Mouse (Mus musculus) R1 (cell line): ENCODE measurements around the gene Uevld.
"Not testable (repeated sequence)": the region's sequence is repeated elsewhere in the genome, so short reads cannot be mapped to it uniquely, and the experiment has no call there.

Source experiments
- DNase-seq: peaks from one replicate; pipeline ENCODE4 v3.0.0-alpha.2; 2018; ENCODE audit warnings: low read depth, low spot score

The Uevld gene

DNA sequence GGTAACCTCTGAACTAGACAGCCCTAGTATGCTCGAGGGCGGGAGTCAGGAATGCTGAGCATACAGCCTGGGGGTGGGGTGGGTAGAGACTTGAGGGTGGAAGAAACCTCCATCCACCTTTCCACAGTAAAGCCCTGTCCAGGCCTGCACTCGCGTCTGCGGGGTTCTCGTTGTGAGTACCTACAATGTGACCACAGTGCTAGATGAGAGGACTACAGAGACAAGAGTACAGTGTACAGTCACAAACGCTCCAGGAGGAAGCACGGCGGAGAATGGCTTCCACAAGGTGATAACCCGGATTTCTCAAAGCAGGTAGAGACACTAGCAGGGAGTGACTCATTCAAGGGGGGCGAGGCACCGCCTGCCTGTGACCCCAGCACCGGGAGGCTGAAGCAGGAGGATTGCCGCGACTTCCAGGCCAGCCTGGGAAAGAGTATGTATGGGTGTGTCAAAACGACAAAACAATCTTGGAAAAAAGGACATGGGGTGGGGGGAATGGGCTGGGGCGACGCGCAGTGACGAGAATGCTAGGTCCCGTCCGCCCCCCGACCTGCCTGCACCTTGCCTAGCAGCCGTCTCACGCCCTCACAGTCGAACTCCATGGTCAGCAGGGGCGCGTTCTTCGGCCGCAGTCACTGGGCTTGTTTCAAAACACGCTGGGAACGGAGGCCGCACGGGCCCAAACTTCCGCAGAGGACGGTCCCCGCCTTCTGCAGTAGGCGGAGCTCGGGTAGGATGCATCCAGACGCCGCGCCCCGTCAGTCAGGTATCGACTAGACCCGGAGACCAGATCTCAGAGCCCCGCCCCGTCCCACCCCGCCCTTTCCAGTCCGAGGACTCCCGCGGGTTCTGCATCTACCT, at the start of gene Uevld:
Uevld (minus strand) TSS at position 697 of the 861 bp plus-strand sequence.
- peak; percentile 98 for DNase-seq

DNA sequence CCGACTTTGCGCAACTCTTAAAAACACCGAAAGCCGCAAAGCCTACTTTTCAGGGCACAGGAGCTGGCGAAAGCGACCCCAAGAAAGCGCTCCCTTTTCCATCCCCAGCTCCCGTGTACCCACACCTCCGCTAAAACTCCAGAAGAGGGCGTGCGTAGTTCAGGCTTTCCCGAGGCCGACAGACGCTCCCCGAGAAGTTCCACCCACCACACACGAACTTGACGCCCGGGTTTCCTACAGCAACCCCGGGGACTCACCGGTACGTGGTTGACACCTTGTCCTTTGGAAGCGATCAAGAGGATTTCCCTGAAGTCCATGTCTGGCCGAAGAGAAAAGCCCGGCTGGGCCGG, 49.5 kb upstream of the Uevld start:
- DNase-seq = peak; percentile 90

GRCm38 (mm10) chr7:47007109-47007780, 48.9 kb upstream of the Uevld start:
- DNase-seq = no peak

- no peak for DNase-seq
Measured at GRCm38 (mm10) chr7:47003411-47004115, 45.2 kb upstream of the Uevld start.

DNA sequence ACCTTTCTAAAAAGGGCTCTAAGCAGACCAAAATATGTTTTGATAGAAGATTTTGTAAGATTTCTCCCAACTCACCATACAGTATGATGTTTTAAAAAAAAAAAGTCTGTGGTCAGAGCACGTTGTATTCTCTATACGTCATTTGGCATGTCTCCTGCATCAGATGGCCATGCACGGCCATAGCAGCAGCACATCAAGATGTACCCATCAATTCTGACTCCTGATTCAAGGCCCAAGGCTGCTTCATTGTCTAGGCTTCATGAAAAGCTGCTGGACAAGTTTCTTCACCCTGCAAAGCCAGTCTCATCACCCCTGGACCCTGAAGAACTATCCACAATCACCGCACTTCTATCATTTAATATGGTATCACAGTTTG, 43.6 kb upstream of the Uevld start:
- DNase-seq = no peak

DNA sequence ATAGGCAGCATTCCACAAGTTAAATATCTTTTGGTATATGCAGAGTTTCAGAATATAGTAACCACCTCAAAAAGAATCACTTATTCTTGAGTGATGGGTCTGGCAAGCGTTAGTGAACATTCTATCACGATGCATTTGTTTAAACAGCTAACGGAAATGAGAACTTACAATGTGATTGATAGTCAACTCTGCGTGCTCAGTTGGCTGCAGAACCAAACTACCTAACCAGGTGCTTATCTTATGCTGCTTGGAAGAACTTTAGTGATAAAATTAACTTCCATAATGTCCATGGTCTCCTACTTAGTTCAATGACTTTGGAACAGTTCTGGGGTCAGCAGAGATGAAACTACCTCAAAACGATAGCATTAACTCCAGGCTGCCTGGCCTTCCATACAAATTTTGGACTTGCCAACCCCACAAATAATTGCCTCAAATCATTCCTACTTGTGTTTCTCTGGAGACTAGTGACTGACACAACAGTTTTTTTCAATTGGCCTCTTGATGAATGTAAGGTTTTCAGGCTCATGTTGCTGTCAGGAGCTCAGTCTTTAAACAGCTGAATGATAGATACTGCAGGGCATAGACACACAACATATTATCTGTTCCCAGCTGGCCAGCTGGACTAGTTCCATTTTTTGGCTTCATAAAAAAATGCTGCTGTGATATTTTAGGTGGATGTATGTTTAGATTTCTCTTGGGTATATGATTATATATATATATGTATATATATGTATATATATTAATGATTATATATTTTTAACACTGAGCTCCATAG, 43.0 kb upstream of the Uevld start:
- DNase-seq = no peak

- no peak for DNase-seq
Measured at GRCm38 (mm10) chr7:47000644-47000983, 42.3 kb upstream of the Uevld start.

- no peak for DNase-seq
Measured at GRCm38 (mm10) chr7:46999983-47000643, 41.8 kb upstream of the Uevld start.

DNA sequence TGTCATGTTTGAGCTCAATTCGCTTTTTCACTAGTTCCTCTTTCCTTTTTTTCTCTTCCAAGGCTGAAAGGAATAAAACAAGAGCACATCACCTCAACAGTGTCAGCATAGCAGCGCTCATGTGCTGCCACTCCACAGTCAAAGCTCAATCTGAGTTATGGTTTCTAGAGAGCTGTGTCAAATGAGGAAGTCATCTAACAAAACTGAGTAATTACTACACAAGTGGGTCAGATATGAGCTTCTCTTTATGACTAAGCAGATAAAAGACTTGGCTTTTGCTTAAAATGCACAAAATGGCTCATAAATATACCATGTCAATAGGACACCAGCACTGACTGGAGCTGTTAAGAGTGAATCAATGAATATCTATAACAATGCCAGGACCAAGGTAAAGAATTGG, 40.6 kb upstream of the Uevld start:
- no peak for DNase-seq

DNA sequence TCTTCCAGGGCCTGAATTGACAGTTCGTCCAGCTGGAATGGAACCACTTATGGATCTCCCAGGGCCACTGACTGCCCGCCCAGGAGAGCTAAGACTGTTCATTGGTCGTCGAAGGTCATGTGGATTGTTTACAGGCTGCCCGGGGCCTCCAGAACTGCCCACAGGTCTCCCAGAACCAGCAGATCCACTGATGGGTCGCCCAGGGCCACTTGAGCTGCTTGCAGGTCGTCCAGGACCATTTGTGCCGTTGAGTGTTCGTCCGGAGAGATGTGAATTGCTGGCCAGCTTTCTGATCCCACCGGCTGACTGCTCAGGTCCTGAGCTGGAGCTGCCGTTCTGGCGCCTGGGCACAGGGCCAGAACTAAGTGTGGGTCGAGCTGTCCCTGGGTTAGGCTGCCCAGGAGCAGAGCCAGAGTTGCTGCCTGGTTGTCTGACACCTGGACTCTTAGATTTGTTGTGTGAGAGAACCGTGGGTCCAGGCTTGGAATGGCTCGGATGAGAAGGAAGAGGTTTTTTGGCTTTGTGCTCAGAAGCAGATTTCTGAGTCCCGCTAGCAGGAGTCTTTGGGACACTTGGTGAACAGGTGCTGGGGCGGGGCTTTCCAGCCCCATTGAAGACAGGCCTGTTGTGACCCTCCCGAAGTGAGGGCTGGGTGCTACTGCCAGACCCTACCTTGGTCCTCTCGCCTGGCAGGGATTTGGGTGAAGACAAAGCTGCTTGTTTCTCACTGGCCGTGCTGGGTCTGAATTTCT, 39.5 kb upstream of the Uevld start:
- no peak for DNase-seq

DNA sequence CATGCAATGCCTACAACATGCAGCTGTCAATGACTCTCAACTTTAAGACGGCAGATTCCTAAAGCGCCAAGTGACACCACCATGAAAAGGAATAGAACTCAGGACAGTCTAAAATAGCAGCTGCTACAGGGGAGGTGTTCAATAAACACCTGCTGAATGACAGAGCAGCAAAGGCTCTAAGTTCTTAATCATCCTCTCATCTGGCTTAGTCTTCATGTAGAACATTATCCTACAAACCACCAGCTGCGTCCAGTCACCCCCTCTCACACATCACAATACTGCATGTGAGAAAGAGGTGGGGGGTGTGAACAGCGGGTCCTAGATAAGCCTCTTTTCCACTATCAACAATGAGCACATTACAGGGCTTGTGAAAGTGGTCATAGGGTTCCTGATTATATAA, 38.7 kb upstream of the Uevld start:
- DNase-seq = no peak

DNA sequence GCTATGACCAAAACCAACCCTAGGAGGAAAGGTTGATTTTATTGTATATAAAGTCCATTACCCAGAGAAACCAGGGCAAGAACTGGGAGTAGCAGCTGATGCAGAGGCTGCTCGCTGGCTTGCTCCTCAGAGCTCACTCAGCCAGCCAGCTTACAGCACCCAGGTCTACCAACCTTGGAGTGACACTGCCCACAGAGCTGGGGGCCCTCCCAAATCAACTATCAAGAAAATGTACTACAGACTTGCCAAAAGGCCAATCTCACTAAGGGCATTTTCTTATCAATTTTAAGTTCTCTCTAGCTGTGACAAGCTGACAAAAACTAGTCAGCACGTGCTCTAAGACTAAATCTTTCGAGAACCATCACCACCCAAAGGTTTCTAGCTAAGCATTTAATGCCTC, 37.2 kb upstream of the Uevld start:
- no peak for DNase-seq

GRCm38 (mm10) chr7:46993079-46993478, 34.8 kb upstream of the Uevld start:
- DNase-seq = no peak

DNA sequence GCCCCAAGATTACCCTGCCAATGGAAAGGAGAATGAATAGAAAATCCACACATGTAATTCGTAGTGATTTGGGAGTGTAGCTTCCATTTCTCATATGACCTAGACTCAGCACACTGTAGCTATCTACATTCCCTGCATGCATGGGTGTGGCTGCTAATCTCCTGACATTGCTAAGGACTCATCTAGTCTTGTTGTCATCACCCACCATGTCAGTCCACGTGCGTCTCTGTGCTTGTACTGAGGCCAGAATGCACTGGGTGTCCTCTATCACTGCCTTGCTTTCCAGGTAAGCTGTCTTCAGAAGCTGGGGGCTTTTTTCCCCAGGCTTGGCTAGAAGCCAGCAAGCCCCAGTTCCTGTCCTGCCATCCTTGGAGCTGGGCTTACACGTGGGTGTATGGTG, 31.1 kb upstream of the Uevld start:
- DNase-seq = not testable (repeated sequence)

DNA sequence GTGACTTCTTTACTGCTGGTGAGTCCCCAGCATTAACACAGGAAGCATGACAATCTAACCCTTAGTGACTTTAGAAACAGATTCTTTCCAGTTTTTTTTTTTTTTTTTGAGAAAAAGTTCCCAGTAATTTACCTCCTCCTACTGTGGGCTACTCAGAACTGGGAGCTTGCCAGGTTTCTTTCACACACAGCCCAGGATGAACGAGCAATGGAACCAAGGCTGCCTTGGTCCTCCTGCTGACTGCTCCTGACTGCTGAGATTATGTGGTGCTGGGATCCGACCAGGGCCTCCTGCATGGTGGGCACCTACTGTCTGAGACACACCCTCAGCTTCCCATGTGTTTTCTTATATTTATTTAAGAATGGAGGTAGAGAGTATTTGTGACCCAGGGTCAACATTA, 28.7 kb upstream of the Uevld start:
- DNase-seq = no peak

GRCm38 (mm10) chr7:46986646-46987045, 28.3 kb upstream of the Uevld start:
- DNase-seq = peak; percentile 17

DNA sequence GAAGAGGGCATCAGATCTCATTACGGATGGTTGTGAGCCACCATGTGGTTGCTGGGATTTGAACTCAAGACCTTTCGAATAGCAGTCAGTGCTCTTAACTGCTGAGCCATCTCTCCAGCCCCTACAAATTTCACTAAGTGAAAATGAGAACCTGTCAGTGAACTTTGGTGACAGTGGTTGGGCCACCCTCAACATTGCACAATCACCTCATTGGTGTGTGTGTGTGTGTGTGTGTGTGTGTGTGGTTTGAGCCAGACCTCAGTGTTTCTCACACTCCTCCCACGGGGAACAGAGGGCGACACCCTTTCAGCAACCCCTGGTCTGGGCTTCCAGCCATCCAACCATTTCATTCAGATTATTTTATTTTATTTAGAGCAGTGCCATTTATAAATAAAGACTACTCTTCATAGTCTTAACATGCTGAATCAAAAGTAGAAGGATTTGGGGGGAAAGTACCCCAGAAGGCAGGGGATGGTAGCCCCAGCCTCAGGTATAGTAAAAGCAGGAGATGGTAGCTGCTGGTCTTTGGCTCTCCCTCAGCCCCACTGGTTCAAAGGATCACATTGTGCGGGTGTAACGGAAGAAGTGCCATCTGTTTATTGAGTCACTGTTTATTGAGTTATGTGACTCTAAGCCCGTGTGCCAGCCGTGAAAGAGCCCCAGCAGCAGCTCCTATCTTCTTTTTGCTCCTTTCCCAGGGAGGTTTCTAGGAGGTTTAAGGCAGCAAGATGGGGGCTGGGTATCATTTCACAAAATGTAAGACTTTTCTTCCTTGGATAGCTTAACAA, 27.6 kb upstream of the Uevld start:
- no peak for DNase-seq

DNA sequence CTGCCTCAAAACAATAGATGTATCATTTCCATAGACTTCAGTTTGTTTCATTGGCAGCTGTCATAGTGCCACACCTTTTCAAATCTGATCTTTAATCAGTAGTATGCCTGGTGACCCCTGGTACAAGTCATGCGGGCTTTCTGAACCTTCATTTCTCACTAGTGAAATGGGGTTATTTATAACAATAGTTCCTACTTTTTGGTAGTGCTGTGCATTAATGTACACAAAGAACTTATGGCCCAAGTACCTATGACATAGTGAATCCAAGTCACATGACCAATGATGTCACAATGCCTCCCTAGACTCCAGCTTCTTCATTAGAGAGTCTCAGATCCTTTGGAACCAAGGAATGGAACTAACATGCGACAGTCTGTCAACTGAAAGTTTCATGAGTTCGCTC, 25.0 kb upstream of the Uevld start, which contains the start of gene Gm9999:
Gm9999 (plus strand) TSS at position 301 of the 400 bp plus-strand sequence.
- DNase-seq = no peak

DNA sequence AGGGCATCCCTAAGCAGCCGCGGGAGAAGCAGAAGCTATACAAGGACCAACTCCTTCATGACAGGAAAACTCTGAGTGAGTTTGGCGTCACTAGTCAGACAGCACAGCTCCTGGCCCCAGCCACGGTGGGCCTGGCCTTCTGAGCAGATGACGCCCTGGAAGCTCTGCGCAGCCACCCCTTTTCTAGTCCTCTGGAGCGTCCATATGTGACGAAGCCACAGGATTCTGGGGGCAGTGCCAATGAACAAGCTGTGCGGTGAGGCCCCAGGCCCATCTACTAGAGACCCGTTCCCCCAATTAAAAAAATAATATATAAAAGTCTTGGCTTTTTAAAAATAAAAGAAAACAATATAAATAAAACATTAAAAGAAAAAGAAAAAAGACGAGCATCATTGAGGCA, 17.1 kb upstream of the Uevld start:
- no peak for DNase-seq

GRCm38 (mm10) chr7:46974648-46975047, 16.3 kb upstream of the Uevld start:
- DNase-seq = no peak
